ENCODE assay signal across 26 mouse cellular contexts in the genomic region with DNA sequence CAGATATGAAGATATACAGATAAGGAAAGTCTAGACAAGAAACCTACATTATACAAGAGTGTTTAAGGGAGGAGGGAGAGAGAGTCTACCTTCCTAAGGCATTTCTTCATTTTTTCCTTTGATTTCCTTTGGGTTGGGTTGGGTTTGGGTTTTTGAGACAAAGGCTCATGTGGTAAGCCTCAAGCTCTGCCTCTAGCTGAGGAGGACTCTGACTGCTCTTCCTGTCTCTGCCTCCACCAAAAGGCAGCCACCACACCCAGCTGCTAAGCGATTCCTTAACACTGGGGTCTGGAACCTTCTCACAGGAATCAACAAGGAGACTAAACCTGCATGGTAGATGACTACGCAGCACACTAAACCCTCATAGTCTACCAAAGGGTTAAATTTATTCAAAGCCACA.
DNase-seq lines count a peak whose midpoint lies in the region; ATAC-seq lines count a peak whose summit lies in the region.
"Had no signal": no experiment of that assay in that cellular context is flagged by ENCODE, and none has a peak within 500 bp of the region (broad histone marks: within the 10 kb centered on the region; RNA-seq: fewer than 3 reads in every experiment).

No protein-coding gene starts in this region.

- no peak overlapping the region for H3K4me2 ChIP-seq in neural tube, embryonic 15.5 days
- H3K4me2 ChIP-seq: embryonic facial prominence, embryonic 13.5 days; forebrain, embryonic 13.5 days; heart, embryonic 11.5 days; hindbrain, embryonic 12.5 days; hindbrain, embryonic 15.5 days had no signal

- peak; percentile 9 for DNase-seq in thymus, postnatal 0 days (ENCODE audit: low spot score)
- DNase-seq in thymus, postnatal 25 days: no peak
- peak; percentile 44 for DNase-seq in induced T-regulatory cell, adult 2 months (ENCODE audit: low read depth)
- DNase-seq in c-Kit-positive CD71-positive TER-119-positive erythroid progenitor cells, embryonic 14.5 days (ENCODE audit: low spot score): no peak
- DNase-seq in kidney, adult 11 months: no peak
- DNase-seq: adrenal gland, postnatal 10 days; adrenal gland, postnatal 36 days; cerebellum, adult 11 months; cerebellum, adult 8-10 months; cerebellum, postnatal 10 days; cerebellum, postnatal 36 days; embryo, embryonic 11 days; gastrocnemius, adult 2 months; gastrocnemius, postnatal 14 days had no signal

- H3K27me3 ChIP-seq in neural tube, embryonic 15.5 days (replicated peaks): no peaks in the 10 kb centered on the region
- H3K27me3 ChIP-seq: embryonic facial prominence, embryonic 13.5 days; forebrain, embryonic 13.5 days; hindbrain, embryonic 12.5 days; hindbrain, embryonic 15.5 days; Patski had no signal

- WGBS in neural tube, embryonic 15.5 days: 97% methylated on average over 2 of the region's 2 CpGs

- no peak overlapping the region for H3K4me3 ChIP-seq in neural tube, embryonic 15.5 days (replicated peaks)
- H3K4me3 ChIP-seq: embryonic facial prominence, embryonic 10.5 days; embryonic facial prominence, embryonic 13.5 days; erythroblast, embryonic 14.5 days; forebrain, embryonic 13.5 days; gastrocnemius, adult 2 months; hindbrain, embryonic 12.5 days; hindbrain, embryonic 15.5 days had no signal

- no peak overlapping the region for H3K27ac ChIP-seq in neural tube, embryonic 15.5 days (replicated peaks)
- H3K27ac ChIP-seq: embryonic facial prominence, embryonic 10.5 days; embryonic facial prominence, embryonic 13.5 days; forebrain, embryonic 13.5 days; gastrocnemius, adult 2 months; hindbrain, embryonic 12.5 days; hindbrain, embryonic 15.5 days had no signal

- H3K9ac ChIP-seq in neural tube, embryonic 15.5 days (replicated peaks): no peak overlapping the region
- H3K9ac ChIP-seq: embryonic facial prominence, embryonic 13.5 days; forebrain, embryonic 13.5 days; hindbrain, embryonic 12.5 days; hindbrain, embryonic 15.5 days had no signal

- no peaks in the 10 kb centered on the region for H3K9me3 ChIP-seq in neural tube, embryonic 15.5 days (replicated peaks)
- H3K9me3 ChIP-seq: embryonic facial prominence, embryonic 10.5 days; embryonic facial prominence, embryonic 13.5 days; forebrain, embryonic 13.5 days; hindbrain, embryonic 12.5 days; hindbrain, embryonic 15.5 days had no signal

- no peaks in the 10 kb centered on the region; the same call in 1 of the 2 replicates for H3K36me3 ChIP-seq in neural tube, embryonic 15.5 days
- H3K36me3 ChIP-seq: embryonic facial prominence, embryonic 10.5 days; embryonic facial prominence, embryonic 13.5 days; hindbrain, embryonic 12.5 days; hindbrain, embryonic 15.5 days had no signal

- no peaks in the 10 kb centered on the region for H3K4me1 ChIP-seq in neural tube, embryonic 15.5 days
- H3K4me1 ChIP-seq: embryonic facial prominence, embryonic 13.5 days; forebrain, embryonic 13.5 days; hindbrain, embryonic 12.5 days; hindbrain, embryonic 15.5 days had no signal

- ATAC-seq in CD4-positive, CD25-positive, alpha-beta regulatory T cell, adult 4 months: peak; percentile 44
- ATAC-seq in neural tube, embryonic 15.5 days (ENCODE audit: low FRiP score): no peak
- ATAC-seq: forebrain, embryonic 13.5 days; forebrain, embryonic 16.5 days; intestine, embryonic 16.5 days; Patski had no signal

Comparison
In these comparisons a context has a peak if more than half of its experiments do, and no peak if none do; other contexts are left out.
1. DNase-seq: peak in thymus, postnatal 0 days (single experiment) and induced T-regulatory cell, adult 2 months (single experiment); none in thymus, postnatal 25 days (single experiment), c-Kit-positive CD71-positive TER-119-positive erythroid progenitor cells, embryonic 14.5 days (single experiment) and kidney, adult 11 months (single experiment).